Mouse (Mus musculus) megakaryocyte, embryonic 14.5 days (primary cell): ENCODE data around the gene Dock7. TPM values are rescaled to one million over a fixed set of nuclear protein-coding genes. Genes with fewer than 3 reads are reported as not detected.
"Not testable (repeated sequence)": the region's sequence is repeated elsewhere in the genome, so short reads cannot be mapped to it uniquely, and the experiment has no call there.

Experiments
- H3K27me3 ChIP-seq: replicated peaks from 2 replicates; pipeline ENCODE3; 2012; ENCODE audit warnings: inconsistent platforms
- H3K36me3 ChIP-seq: replicated peaks from 2 replicates; pipeline ENCODE3; 2012; ENCODE audit warnings: low read length, inconsistent platforms, mixed read lengths
- H3K4me1 ChIP-seq: 2 replicates; pipeline ENCODE4 v1.6.1; 2012; ENCODE audit warnings: inconsistent platforms
- H3K4me3 ChIP-seq: replicated peaks from 2 replicates; pipeline ENCODE3; 2012; ENCODE audit warnings: moderate library complexity, mild to moderate bottlenecking, inconsistent platforms
- H3K9me3 ChIP-seq: 2 replicates; pipeline ENCODE4 v1.6.1; 2012; ENCODE audit warnings: inconsistent platforms
- FLI1 ChIP-seq: IDR thresholded peaks from 2 replicates; pipeline ENCODE4 v1.6.1; 2012; ENCODE audit warnings: low read length, inconsistent platforms, mixed read lengths
- GATA1 ChIP-seq: IDR thresholded peaks from 3 replicates; pipeline ENCODE4 v1.6.1; 2012; ENCODE audit warnings: mixed read lengths, low read length, inconsistent platforms, borderline replicate concordance
- polyA plus RNA-seq: library from polyadenylated mRNA; stranded (reverse); fragments of >175 nt; gene quantifications from 2 replicates; pipeline ENCODE4 v1.2.3, GENCODE M21; 2012; ENCODE audit warnings: low replicate concordance; ENCODE audit not compliant: insufficient read depth

Gene Dock7
- polyA plus RNA-seq, 1 experiment = 0.41 TPM

DNA sequence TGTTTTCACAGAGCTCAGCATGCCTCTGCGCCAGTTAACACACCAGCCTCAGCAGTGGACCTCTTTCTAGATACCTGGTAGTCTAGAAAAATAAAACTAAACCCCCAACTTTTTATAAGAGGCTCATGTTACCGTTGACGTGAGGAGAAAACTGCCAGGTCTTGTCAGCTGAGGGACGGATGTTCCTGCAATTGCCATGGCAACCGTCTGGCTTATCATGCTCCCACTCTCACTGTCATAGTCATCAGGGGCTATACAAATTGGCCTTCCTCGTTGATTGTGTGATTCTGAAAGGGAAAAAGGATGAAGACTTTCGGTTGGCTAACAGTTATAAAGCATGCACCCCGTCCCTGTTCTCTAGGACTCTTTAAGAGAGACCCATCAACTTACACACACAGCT is 145.0 kb downstream of the Dock7 start:
- Histone ChIP-seq H3K27me3 (no peaks in the 10 kb centered on the region), H3K4me3 (no peak overlapping the region), H3K9me3 (no peaks in the 10 kb centered on the region), H3K4me1 (no peaks in the 10 kb centered on the region), H3K36me3 (peaks cover 4% of the 10 kb centered on the region)
- TF ChIP-seq GATA1 = no peak
- no peak for TF ChIP-seq FLI1

DNA sequence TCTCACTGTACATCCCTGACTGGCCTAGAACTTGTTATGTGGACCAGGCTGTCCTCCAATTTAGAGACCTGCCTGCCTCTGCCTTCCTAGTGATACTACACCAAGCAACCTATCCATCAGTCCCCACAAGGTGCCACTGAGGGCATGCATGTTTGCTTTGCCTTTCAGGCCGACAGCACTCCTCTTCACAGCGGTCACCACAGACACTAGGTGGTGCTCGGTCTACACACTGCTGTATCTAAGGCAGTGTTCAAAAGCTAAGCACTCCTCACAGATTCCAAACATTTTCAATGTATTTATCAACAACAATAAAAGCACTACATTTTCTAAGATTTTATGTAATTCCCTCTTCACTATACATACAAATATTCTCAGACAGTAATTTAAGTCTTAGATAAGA is 150.8 kb downstream of the Dock7 start:
- peaks cover 27% of the 10 kb centered on the region for H3K36me3 ChIP-seq
- H3K4me3 ChIP-seq = no peak overlapping the region
- H3K4me1 ChIP-seq = no peaks in the 10 kb centered on the region
- no peak for TF ChIP-seq FLI1
- TF ChIP-seq GATA1 = no peak
- H3K9me3 ChIP-seq = no peaks in the 10 kb centered on the region
- no peaks in the 10 kb centered on the region for H3K27me3 ChIP-seq

DNA sequence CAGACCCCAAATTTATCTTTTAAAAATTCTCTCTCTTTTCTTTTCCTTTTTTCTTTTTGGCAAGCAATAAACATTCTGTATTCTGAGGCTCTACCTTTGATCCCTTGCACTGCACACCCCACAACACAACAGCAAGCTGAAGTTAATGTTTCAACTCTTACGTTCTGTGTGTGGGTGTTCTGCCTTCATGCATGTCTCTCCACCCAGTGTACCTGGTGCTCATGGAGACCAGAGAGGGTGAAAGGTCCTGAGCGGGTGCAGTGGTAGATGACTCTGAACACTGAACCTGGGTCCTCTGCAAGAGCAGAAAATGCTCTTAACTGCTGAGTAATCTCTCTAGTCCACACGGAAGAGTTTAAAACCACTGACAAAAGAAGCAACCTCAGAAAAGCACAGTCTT is 160.5 kb downstream of the Dock7 start:
- Histone ChIP-seq H3K4me3 (no peak overlapping the region), H3K4me1 (no peaks in the 10 kb centered on the region), H3K9me3 (no peaks in the 10 kb centered on the region), H3K27me3 (no peaks in the 10 kb centered on the region), H3K36me3 (peaks cover 18% of the 10 kb centered on the region)
- TF ChIP-seq FLI1 = no peak
- no peak for TF ChIP-seq GATA1

- Histone ChIP-seq H3K36me3 (peaks cover 14% of the 10 kb centered on the region), H3K9me3 (no peaks in the 10 kb centered on the region), H3K4me1 (no peaks in the 10 kb centered on the region), H3K4me3 (no peak overlapping the region), H3K27me3 (no peaks in the 10 kb centered on the region)
- no peak for TF ChIP-seq GATA1
- TF ChIP-seq FLI1 = no peak
These were observed 164.7 kb downstream of the Dock7 start for GRCm38 (mm10) chr4:98955986-98956385.

- H3K27me3 ChIP-seq = no peaks in the 10 kb centered on the region
- TF ChIP-seq GATA1 (no peak), FLI1 (no peak)
- H3K4me3 ChIP-seq = no peak overlapping the region
- H3K36me3 ChIP-seq = peaks cover 2% of the 10 kb centered on the region
- no peaks in the 10 kb centered on the region for H3K4me1 ChIP-seq
- H3K9me3 ChIP-seq = no peaks in the 10 kb centered on the region
These were observed 170.2 kb downstream of the Dock7 start for GRCm38 (mm10) chr4:98950563-98950962.

GRCm38 (mm10) chr4:98938210-98938609 is 182.5 kb downstream of the Dock7 start:
- not testable (repeated sequence) for H3K4me1 ChIP-seq, H3K9me3 ChIP-seq, H3K4me3 ChIP-seq, H3K27me3 ChIP-seq
- H3K36me3 ChIP-seq = peaks cover 45% of the 10 kb centered on the region

- Histone ChIP-seq H3K9me3 (no peaks in the 10 kb centered on the region), H3K36me3 (peaks cover 63% of the 10 kb centered on the region), H3K27me3 (no peaks in the 10 kb centered on the region), H3K4me3 (no peak overlapping the region), H3K4me1 (no peaks in the 10 kb centered on the region)
- TF ChIP-seq GATA1 = no peak
- TF ChIP-seq FLI1 = no peak
These were observed 184.7 kb downstream of the Dock7 start for GRCm38 (mm10) chr4:98936036-98936435.

DNA sequence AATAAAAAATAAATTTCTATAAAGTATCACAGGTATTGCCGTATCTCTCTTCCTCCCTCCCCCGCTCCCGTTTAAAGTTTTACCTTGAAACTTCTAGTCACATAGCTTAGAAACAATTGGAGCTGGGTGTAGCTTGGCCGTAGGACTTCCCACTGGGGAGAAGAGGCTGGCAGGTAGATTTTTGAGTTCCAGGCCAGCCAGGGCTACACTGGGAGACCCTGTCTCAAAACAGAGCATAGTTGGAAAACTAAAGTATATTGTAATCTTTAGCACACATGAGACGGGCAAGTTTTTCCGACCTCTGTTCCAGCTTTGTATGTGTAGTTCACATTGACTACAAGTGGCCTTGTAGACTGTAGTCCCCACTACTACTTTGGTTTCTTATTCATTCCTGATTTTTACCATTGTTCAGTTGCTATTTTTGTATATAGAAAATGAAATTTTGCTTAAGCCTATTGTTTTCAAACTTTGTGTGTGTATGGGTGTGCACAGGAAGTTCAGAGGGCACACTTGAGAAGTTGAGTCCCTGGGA is 195.4 kb downstream of the Dock7 start:
- H3K9me3 ChIP-seq = no peaks in the 10 kb centered on the region
- TF ChIP-seq FLI1 = no peak
- TF ChIP-seq GATA1 = no peak
- peak overlapping the region; percentile 95 for H3K4me3 ChIP-seq
- H3K36me3 ChIP-seq = peaks cover 20% of the 10 kb centered on the region
- H3K27me3 ChIP-seq = no peaks in the 10 kb centered on the region
- H3K4me1 ChIP-seq = peaks cover 29% of the 10 kb centered on the region

DNA sequence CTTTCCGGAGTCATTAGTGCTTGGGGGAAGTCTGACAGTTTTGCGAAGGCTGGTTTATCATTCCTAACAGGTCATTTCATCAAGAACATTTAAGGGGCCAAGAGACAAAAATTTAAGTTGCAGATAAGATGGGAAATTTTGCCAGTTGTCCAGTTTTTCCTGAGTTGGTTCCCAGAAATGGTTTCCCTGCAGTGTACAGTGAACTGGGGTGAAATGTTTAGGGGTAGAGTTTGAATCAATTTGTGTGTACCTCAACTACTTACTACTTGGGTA is 195.9 kb downstream of the Dock7 start:
- Histone ChIP-seq H3K4me1 (peaks cover 29% of the 10 kb centered on the region), H3K36me3 (peaks cover 15% of the 10 kb centered on the region), H3K9me3 (peaks cover under 1% of the 10 kb centered on the region), H3K27me3 (no peaks in the 10 kb centered on the region), H3K4me3 (peak overlapping the region; percentile 95)
- TF ChIP-seq FLI1 = no peak
- TF ChIP-seq GATA1 = no peak

DNA sequence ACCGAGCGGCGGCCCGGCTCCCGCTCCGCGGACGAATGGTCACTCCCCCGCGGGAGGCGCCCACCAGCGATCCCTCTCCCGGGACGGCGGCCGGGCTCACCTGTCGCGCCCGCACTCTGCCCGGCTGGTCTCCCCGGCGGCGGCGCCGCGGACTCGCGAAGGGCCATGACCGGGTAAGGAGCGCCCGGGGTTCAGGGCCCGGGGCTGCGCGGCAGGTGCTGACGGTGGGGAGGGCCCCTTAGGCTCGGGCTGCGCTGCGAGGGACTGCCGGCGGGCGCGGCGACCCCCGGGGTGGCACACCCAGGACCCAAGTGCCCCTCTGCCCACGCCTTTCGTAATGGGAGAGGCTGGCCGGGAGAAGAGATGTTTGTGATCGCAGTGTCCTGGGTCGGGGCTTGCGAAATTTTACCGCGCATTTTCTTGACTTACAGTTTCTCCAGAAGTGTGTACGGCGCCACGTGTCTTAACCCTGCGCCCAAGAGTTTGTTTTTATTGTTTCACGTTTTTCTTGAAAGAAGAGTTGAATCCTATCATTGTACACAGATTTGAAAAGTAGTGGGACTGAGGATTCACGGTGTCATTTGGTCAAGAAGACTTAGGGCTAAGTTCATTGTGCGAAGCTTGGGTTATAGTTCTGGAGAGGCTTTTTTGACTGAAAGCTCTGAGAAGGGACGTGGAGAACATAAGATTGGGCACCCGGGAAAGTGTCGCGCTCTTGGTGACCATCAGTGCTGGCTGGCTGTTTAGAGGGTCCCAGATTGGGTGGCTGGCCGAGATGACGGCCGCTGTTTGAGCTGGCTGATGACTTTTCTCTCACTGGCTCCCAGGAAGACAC is 196.4 kb downstream of the Dock7 start:
- Histone ChIP-seq H3K27me3 (no peaks in the 10 kb centered on the region), H3K4me3 (peak overlapping the region; percentile 95), H3K36me3 (peaks cover 12% of the 10 kb centered on the region), H3K4me1 (peaks cover 29% of the 10 kb centered on the region), H3K9me3 (peaks cover 6% of the 10 kb centered on the region)
- TF ChIP-seq FLI1 (no peak), GATA1 (no peak)
